Mouse (Mus musculus): ENCODE results near the gene Exosc9. TPM values are rescaled to one million over a fixed set of nuclear protein-coding genes. Genes with fewer than 3 reads are reported as not detected.
A peak's percentile ranks its signal among the peaks of the same experiment; 100 is the strongest.

The Exosc9 gene
- polyA plus RNA-seq (2014; fragmentation: Nextera tagmentation; extraction: Ambion mirVana): 60.7 and 62.1 TPM in 2 replicates

DNA sequence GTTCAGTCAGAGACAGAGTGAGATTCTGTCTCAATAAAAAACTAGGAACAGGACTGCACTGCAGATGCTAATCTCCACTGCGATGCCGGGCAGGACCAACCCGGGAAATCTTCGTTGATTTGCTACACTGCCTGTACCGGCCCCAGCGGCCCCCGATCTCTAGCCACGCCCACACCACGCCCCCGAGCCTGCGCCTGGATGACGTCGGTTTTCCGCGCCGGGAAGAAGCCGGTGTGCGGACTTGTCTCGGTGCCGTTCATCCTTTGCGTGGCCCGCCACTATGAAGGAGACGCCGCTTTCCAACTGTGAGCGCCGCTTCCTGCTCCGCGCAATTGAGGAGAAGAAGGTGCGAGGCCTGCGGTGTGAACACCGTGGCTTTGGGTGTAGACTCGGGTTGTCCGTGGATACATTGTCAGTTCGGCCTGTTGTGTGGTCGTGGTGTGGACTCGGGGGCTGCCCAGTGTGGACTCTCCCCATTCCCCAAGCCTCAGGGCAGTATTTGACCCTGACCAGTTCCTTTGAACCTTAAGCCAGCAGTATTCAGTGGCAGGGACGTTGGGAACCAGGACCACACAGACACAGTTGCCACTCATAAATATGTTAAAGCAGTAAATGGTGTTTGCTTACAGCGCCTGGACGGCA lies at the start of gene Exosc9:
Gene Exosc9 (plus strand): TSS at position 201 of the 642 bp plus-strand sequence.
- H3K27me3 ChIP-seq (replicated peaks; ENCODE audit: control insufficient read depth, insufficient read depth, low read length): no peaks in the 10 kb centered on the region
- peak within 1 kb of the TSS; percentile 47 for H3K9ac ChIP-seq (ENCODE audit: low read length)
- peak within 1 kb of the TSS; percentile 40 for H3K27ac ChIP-seq (ENCODE audit: low read depth)
- peak within 1 kb of the TSS; percentile 93 for H3K4me2 ChIP-seq (ENCODE audit: low read length)
- ATAC-seq (replicated peaks; ENCODE audit: low FRiP score, low TSS enrichment, low read depth) (peak; percentile 96), DNase-seq (ENCODE audit: low spot score) (peak; percentile 100)
- H3K9me3 ChIP-seq (ENCODE audit: control insufficient read depth, low read length): no peaks in the 10 kb centered on the region
- WGBS: under 1% methylated on average over 39 of the region's 39 CpGs
- peak within 1 kb of the TSS; percentile 65 for H3K4me3 ChIP-seq (ENCODE audit: low read depth, low read length)
- H3K36me3 ChIP-seq (ENCODE audit: control insufficient read depth, insufficient read depth, low read length): peaks cover 38% of the 10 kb centered on the region
- H3K4me1 ChIP-seq (replicated peaks; ENCODE audit: control insufficient read depth, insufficient read depth, low read length): peaks cover 9% of the 10 kb centered on the region

DNA sequence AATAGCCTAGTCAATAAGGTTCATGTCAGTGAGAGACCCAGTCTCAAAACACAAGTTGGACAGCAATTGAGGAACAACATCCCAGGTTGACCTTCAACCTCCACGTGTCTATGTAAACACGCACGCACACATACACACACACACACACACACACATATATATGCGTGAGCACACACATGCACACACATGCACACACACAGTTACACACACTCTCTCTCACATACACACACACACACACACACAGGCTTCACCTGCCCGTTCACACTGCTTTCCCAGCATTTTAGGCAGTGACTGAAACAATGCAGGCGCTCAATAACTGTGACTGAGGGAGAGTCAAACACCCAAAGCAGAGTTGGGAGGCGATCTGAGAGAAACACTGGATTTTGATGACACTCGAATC lies 47.1 kb upstream of the Exosc9 start:
- H3K36me3 ChIP-seq (ENCODE audit: control insufficient read depth, insufficient read depth, low read length): no peaks in the 10 kb centered on the region
- no peak overlapping the region for H3K4me3 ChIP-seq (ENCODE audit: low read depth, low read length)
- no peaks in the 10 kb centered on the region for H3K9me3 ChIP-seq (ENCODE audit: control insufficient read depth, low read length)
- WGBS: 85% methylated on average over 8 of the region's 8 CpGs
- DNase-seq (ENCODE audit: low spot score) (no peak), ATAC-seq (replicated peaks; ENCODE audit: low FRiP score, low TSS enrichment, low read depth) (no peak)
- H3K9ac ChIP-seq (ENCODE audit: low read length): no peak overlapping the region
- H3K27ac ChIP-seq (ENCODE audit: low read depth): no peak overlapping the region
- no peaks in the 10 kb centered on the region for H3K4me1 ChIP-seq (replicated peaks; ENCODE audit: control insufficient read depth, insufficient read depth, low read length)
- H3K4me2 ChIP-seq (ENCODE audit: low read length): no peak overlapping the region
- no peaks in the 10 kb centered on the region for H3K27me3 ChIP-seq (replicated peaks; ENCODE audit: control insufficient read depth, insufficient read depth, low read length)

DNA sequence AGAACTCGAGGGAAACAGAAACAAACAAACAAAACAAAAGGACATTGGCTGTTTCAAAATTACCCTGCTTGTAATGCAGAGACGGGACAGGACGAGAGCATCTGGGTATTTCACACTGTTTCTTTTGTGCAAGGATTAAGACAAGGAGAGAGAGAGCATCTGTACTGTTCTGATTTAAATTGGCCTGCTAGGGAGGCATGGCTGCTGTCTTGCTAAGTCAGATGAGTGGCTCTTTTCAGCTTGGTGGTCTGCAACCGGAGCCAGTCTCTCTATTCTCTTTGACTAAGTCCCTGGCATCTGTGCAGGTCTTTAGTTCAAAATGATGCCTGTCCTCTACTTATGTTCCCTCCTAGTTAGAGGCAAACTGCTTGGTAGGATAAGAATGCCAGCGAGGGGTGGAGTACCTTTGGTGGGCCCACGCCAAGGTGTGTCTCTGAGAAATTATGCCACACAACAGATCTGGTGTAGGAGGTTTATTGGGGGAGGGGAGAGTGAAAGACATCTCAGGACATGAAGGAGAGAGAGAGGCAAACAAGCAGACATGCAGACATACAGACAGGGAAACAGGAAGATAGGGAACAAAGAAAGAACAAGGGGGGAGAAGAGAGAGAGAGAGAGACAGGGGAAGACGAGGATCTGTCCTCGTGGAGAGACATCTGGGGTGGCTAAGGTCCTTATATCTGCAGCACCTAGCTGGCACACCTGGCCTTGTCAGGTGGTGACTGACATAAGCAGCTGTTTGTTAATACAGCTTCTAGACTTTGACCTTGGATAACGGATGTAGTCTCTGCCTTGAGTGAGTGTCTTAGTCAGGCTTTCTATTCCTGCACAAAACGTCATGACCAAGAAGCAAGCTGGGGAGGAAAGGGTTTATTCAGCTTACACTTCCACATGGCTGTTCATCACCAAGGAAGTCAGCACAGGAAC lies 46.3 kb upstream of the Exosc9 start:
- Histone ChIP-seq H3K27me3 (replicated peaks; ENCODE audit: control insufficient read depth, insufficient read depth, low read length) (no peaks in the 10 kb centered on the region), H3K4me1 (replicated peaks; ENCODE audit: control insufficient read depth, insufficient read depth, low read length) (no peaks in the 10 kb centered on the region), H3K27ac (ENCODE audit: low read depth) (no peak overlapping the region), H3K9ac (ENCODE audit: low read length) (no peak overlapping the region), H3K36me3 (ENCODE audit: control insufficient read depth, insufficient read depth, low read length) (no peaks in the 10 kb centered on the region), H3K4me3 (ENCODE audit: low read depth, low read length) (no peak overlapping the region), H3K4me2 (ENCODE audit: low read length) (no peak overlapping the region), H3K9me3 (ENCODE audit: control insufficient read depth, low read length) (no peaks in the 10 kb centered on the region)
- peak; percentile 45 for DNase-seq (ENCODE audit: low spot score)
- WGBS: 72% methylated on average over 10 of the region's 10 CpGs
- no peak for ATAC-seq (replicated peaks; ENCODE audit: low FRiP score, low TSS enrichment, low read depth)

GRCm38 (mm10) chr3:36511491-36511890 lies 40.9 kb upstream of the Exosc9 start:
- 81% methylated on average over 6 of the region's 6 CpGs for WGBS
- H3K9me3 ChIP-seq (ENCODE audit: control insufficient read depth, low read length): no peaks in the 10 kb centered on the region
- no peaks in the 10 kb centered on the region for H3K36me3 ChIP-seq (ENCODE audit: control insufficient read depth, insufficient read depth, low read length)
- no peak overlapping the region for H3K27ac ChIP-seq (ENCODE audit: low read depth)
- 0 out of 2 replicates have a peak, but pooled peaks have one; percentile 19 for ATAC-seq (replicated peaks; ENCODE audit: low FRiP score, low TSS enrichment, low read depth)
- H3K9ac ChIP-seq (ENCODE audit: low read length): no peak overlapping the region
- DNase-seq (ENCODE audit: low spot score): peak; percentile 48
- no peaks in the 10 kb centered on the region for H3K4me1 ChIP-seq (replicated peaks; ENCODE audit: control insufficient read depth, insufficient read depth, low read length)
- H3K27me3 ChIP-seq (replicated peaks; ENCODE audit: control insufficient read depth, insufficient read depth, low read length): no peaks in the 10 kb centered on the region
- no peak overlapping the region for H3K4me3 ChIP-seq (ENCODE audit: low read depth, low read length)
- H3K4me2 ChIP-seq (ENCODE audit: low read length): no peak overlapping the region

DNA sequence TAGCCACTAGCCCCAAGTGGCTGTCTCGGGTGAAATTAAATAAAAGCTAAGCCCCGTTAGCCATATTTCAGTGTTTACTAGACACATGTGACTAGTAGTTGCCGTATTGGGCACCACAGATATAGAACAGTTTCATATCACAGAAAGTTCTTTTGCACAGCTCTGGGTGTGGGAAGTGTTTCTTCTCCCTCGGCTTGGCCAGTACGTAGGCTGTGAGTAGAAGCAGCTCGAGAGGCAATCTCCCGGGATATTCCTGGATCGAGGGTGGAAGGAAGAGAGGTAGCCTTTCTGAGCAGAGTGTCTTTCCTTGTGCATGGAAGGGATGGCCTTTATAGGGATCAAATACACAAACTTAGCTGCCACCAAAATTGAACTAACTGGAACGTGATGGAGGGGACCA lies 36.2 kb upstream of the Exosc9 start:
- no peaks in the 10 kb centered on the region for H3K4me1 ChIP-seq (replicated peaks; ENCODE audit: control insufficient read depth, insufficient read depth, low read length)
- no peak overlapping the region for H3K27ac ChIP-seq (ENCODE audit: low read depth)
- no peak overlapping the region for H3K4me2 ChIP-seq (ENCODE audit: low read length)
- 85% methylated on average over 9 of the region's 9 CpGs for WGBS
- no peaks in the 10 kb centered on the region for H3K9me3 ChIP-seq (ENCODE audit: control insufficient read depth, low read length)
- H3K36me3 ChIP-seq (ENCODE audit: control insufficient read depth, insufficient read depth, low read length): no peaks in the 10 kb centered on the region
- DNase-seq (ENCODE audit: low spot score) (no peak), ATAC-seq (replicated peaks; ENCODE audit: low FRiP score, low TSS enrichment, low read depth) (no peak)
- no peak overlapping the region for H3K9ac ChIP-seq (ENCODE audit: low read length)
- no peak overlapping the region for H3K4me3 ChIP-seq (ENCODE audit: low read depth, low read length)
- peaks cover 16% of the 10 kb centered on the region for H3K27me3 ChIP-seq (replicated peaks; ENCODE audit: control insufficient read depth, insufficient read depth, low read length)

GRCm38 (mm10) chr3:36521073-36522060 lies 31.0 kb upstream of the Exosc9 start, which contains the start of gene Gm11549:
Gene Gm11549, minus strand, starts transcription at chr3:36521813.
- H3K27me3 ChIP-seq (replicated peaks; ENCODE audit: control insufficient read depth, insufficient read depth, low read length): peaks cover 32% of the 10 kb centered on the region
- H3K27ac ChIP-seq (ENCODE audit: low read depth): no peak within 1 kb of the TSS
- 0 out of 2 replicates have a peak, but pooled peaks have one; percentile 40 for ATAC-seq (replicated peaks; ENCODE audit: low FRiP score, low TSS enrichment, low read depth)
- peak within 1 kb of the TSS; percentile 40 for H3K4me3 ChIP-seq (ENCODE audit: low read depth, low read length)
- H3K4me1 ChIP-seq (replicated peaks; ENCODE audit: control insufficient read depth, insufficient read depth, low read length): no peaks in the 10 kb centered on the region
- no peaks in the 10 kb centered on the region for H3K36me3 ChIP-seq (ENCODE audit: control insufficient read depth, insufficient read depth, low read length)
- H3K9me3 ChIP-seq (ENCODE audit: control insufficient read depth, low read length): no peaks in the 10 kb centered on the region
- DNase-seq (ENCODE audit: low spot score): peak; percentile 71
- WGBS: 1% methylated on average over 51 of the region's 51 CpGs
- peak within 1 kb of the TSS; percentile 88 for H3K4me2 ChIP-seq (ENCODE audit: low read length)
- H3K9ac ChIP-seq (ENCODE audit: low read length): peak within 1 kb of the TSS; percentile 6; the same call in 1 of the 2 replicates

GRCm38 (mm10) chr3:36522137-36522536 lies 30.3 kb upstream of the Exosc9 start:
- DNase-seq (ENCODE audit: low spot score): no peak
- Histone ChIP-seq H3K27ac (ENCODE audit: low read depth) (no peak overlapping the region), H3K4me1 (replicated peaks; ENCODE audit: control insufficient read depth, insufficient read depth, low read length) (no peaks in the 10 kb centered on the region), H3K9ac (ENCODE audit: low read length) (no peak overlapping the region), H3K36me3 (ENCODE audit: control insufficient read depth, insufficient read depth, low read length) (no peaks in the 10 kb centered on the region), H3K9me3 (ENCODE audit: control insufficient read depth, low read length) (no peaks in the 10 kb centered on the region), H3K4me2 (ENCODE audit: low read length) (no peak overlapping the region), H3K27me3 (replicated peaks; ENCODE audit: control insufficient read depth, insufficient read depth, low read length) (peaks cover 30% of the 10 kb centered on the region), H3K4me3 (ENCODE audit: low read depth, low read length) (no peak overlapping the region)
- 14% methylated on average over 4 of the region's 4 CpGs for WGBS
- ATAC-seq (replicated peaks; ENCODE audit: low FRiP score, low TSS enrichment, low read depth): no peak

DNA sequence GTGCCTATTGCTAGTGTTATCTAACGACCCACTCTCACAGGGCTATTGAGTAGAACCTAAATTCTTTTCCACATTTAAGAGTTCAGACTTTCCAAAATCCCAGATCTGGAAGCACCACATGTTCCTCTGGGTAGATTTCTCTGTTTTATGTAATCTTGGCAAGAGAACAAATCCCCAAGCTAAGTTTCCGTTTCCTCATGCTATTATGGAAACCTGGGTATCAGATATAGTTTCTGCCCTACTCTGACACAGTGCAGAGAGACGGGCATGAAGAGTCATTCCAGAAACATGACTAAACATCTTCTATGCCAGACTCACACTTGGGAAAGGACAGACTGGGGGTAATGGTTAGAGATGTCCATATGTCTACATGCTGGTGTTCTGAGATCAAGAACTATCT lies 27.9 kb upstream of the Exosc9 start:
- 61% methylated on average over 3 of the region's 3 CpGs for WGBS
- no peaks in the 10 kb centered on the region for H3K36me3 ChIP-seq (ENCODE audit: control insufficient read depth, insufficient read depth, low read length)

More for the DNA sequence above, 27.9 kb upstream of the Exosc9 start:
- Histone ChIP-seq H3K9me3 (ENCODE audit: control insufficient read depth, low read length) (no peaks in the 10 kb centered on the region), H3K9ac (ENCODE audit: low read length) (no peak overlapping the region), H3K4me3 (ENCODE audit: low read depth, low read length) (no peak overlapping the region), H3K4me1 (replicated peaks; ENCODE audit: control insufficient read depth, insufficient read depth, low read length) (no peaks in the 10 kb centered on the region), H3K27me3 (replicated peaks; ENCODE audit: control insufficient read depth, insufficient read depth, low read length) (peaks cover 30% of the 10 kb centered on the region), H3K4me2 (ENCODE audit: low read length) (no peak overlapping the region), H3K27ac (ENCODE audit: low read depth) (no peak overlapping the region)
- no peak for ATAC-seq (replicated peaks; ENCODE audit: low FRiP score, low TSS enrichment, low read depth)
- no peak for DNase-seq (ENCODE audit: low spot score)
